Mouse (Mus musculus): ENCODE data around the gene Add3. TPM values are rescaled to one million over a fixed set of nuclear protein-coding genes. Genes with fewer than 3 reads are reported as not detected.

Gene Add3
- total RNA-seq, 2 experiments from 2014 or later: 50.2 to 53.3 TPM

DNA sequence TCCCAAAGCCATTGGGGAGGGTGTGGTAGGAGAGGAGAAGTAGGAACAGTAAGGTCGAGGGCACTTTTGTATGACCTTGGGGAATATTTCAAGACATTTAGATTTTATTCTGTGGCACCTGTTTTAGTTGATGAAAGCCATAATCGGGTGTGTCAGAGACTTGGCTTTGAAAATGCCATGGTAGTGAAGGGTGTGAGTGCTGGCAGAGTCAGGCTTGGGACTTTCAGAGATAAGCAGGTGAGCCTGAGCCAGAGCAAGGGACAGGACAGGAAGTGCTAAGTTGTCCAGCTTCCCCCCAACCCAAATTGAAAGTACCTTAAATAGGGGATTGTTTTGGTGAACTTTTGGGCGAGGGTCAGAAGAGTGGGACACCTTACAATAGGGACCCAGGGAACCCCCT, 16.1 kb downstream of the Add3 start:
- intact Hi-C loops (cut with DNase I): no loop called here
- no peak for DNase-seq (ENCODE audit: low spot score)

DNA sequence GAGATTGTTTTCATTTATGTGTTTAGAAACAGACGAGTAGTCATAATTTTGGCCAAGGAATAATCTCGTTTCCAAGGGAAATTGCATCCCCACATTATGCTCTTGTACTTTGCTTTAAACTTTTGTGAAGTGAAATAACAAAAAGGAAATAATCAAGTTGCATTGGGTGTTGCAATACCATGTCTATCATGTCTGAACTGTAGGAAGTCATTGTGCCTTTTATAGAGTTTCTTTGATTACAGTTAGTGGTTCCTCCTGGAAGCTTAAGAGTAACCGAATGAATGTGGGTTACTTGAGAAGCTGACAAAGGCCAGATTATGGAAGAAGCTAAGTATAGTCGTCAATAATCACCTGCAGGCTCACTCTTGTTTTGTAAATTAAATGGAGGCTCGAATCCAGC, 16.9 kb downstream of the Add3 start:
- intact Hi-C loops (cut with DNase I): no loop called here
- DNase-seq (ENCODE audit: low spot score): no peak

DNA sequence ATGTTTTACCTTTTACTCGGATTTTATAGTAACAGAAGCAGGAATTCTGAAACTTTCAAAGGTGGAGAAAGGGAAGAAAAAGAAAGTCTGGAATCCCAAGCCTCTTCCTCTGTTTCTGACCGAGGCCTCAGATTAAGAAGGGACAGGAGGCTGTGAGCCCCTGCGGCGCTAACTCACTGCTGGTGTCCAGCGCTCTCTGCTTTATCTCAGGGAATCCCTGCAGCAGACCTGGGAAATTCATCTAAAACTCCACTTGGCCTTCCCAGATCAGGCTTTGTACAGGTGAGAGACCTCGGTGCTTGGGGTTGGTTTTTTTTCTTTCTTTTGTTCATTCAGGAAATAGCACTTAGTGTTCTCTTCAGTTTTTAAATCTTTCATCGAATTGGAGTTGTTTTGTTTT, 19.1 kb downstream of the Add3 start:
- intact Hi-C loops (cut with DNase I): no loop called here
- DNase-seq (ENCODE audit: low spot score): no peak

DNA sequence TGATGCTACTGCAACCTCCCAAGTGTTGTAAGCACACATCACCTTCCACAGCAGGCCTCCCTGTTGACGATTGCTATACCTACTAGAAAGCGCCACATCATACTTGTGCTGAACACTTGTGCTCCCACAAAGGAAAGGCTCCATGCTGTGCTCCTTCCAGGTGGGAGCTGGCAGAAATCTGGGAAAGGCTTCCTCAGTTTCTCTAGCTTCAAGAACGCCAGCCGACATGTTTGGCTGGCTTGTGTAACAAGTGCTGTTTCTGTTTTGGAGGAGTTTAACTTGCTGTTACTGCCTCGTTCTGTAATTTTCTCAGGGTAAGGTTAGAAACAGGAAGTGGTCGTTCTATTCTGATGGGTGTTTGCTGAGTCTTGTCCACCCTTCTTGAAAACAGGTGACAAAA, 22.7 kb downstream of the Add3 start:
- DNase-seq (ENCODE audit: low spot score): no peak
- intact Hi-C loops (cut with DNase I): no loop called here

DNA sequence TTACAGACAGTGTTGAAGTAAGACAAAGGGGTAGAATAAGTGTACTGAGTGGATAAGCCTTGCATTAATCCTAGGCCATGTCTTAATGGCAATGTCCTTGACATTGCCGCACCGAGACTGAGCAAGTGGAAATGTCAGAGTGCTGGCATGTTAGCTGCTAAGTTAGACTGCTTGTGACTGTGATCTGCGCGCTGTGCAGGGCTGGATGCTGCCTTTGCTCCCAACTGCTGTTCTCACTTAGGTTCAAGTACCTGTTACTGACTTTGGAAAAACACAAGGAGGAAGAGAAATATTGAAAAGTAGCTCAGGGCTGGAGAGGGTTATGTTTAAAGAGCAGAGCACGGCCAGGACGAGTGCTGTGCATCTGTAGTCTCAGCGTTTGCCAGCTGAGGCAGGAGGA, 24.4 kb downstream of the Add3 start:
- intact Hi-C loops (cut with DNase I): no loop called here
- DNase-seq (ENCODE audit: low spot score): no peak

DNA sequence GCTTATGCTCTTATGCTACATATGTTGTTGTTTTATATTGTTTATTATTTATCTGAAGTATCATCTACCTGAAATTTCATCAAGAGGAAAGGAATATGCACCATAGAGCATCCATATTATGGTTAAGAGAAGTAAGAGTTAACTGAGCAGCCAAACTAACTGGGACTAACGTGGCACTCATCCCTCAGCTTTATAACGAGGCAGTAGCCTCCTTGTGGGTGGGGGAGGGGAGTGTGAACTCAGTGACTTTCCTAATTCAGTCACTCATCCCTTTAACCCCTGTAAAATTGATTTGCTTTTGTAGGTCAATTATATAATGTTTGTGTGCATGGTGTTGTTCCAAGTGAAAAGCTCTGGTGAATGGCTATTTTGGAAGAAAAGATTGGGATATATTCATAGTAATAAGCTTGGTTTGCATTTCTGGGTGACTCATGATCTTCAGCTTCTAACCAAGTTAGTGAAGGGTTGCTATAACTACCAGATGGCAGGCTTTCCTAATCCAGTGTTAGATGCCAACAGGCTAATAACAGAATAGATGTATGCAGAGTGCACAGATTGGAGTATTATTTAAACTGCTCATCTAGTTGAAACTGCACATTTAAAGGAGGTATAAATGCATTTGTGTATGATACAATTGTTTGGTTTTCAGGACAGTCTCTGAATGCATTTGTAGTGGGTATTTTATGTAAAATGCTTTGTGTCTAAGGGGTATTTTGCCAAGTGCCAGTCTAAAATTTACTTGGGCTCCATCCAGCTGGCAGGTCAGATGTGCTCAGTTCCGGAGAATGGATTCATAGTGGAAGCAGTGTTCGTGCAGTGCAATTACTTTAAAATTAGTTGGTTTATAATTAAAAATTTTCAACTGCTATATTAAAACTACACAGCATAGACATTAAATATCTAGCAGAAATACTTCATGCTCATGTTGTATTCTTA, 25.3 kb downstream of the Add3 start:
- DNase-seq (ENCODE audit: low spot score): no peak
- intact Hi-C loops (cut with DNase I): no loop called here

DNA sequence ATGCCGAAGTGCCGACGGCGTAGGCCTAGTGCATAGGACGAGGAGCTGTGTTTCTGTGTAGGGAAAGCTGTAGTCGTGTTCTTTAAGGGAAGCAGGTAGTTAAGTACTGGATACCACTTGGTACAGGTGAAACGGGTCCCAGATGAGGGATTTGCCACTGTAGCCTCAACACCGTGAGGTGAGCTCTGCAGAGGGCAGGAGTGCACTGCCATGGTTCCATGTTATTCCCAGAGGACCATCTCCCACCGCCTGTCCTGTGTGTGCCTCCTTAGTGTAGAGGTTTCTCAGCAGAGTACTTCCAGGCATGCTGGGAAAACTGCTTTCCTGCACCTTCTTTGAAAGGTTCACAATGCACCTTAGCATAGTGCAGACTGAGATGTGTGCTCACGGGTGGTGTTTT, 26.1 kb downstream of the Add3 start:
- DNase-seq (ENCODE audit: low spot score): no peak
- intact Hi-C loops (cut with DNase I): no loop called here

DNA sequence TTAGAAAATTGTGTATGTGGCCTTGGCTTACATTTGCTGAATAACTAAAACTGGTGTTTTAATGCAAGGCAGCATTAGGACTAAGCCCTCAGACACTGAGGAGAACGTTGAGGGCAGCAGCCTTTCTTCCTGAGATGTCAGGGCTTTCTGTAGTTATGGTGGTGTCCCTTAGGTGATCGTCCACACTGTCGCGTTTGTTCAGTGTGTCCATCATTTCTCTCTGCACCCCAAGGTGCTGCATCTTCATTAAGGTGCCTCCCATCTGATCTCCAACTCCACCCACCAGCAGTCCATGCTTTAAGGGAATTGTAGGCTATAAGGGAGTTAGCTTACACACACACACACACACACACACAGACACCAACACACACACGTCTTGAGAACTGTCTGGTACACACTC, 28.3 kb downstream of the Add3 start:
- no peak for DNase-seq (ENCODE audit: low spot score)
- intact Hi-C loops (cut with DNase I): no loop called here

DNA sequence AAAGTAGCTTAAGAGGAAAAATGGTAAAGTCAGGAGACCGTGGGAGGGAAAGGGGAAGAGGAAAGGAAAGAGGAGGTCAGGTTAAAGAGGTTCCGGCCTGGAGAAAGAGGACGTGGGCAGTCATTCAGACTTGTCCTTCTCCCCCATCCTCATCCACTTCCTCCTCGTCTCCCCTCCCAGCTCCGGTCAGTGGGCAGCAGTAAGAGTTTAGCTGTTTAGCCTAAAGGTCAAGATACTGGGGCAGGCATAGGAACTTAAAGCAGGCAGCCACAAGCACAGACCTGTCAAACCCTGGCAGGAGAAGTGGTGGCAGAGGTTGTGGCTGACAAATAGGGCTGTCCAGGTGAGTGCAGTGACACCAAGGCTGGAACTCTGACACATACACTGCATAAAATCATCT, 30.4 kb downstream of the Add3 start:
- intact Hi-C loops (cut with DNase I): no loop called here
- no peak for DNase-seq (ENCODE audit: low spot score)

DNA sequence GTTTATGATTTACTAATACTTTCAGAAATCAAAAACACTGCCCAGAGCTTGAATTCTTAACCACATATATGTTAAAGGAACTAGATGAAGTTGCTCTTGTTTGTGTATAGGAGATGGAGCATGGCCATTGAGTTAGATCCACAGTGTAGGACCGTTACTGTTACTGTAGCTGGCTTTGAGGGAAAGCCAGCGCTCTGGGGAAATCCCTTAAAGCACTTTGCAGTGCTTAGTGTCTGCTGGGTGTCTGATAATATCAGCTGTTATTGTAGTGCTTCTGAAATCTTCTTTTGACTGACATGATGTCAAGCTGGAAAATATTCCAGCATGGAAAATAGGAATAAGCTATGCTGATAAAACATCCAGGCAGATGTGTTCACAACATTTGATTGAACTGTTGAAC, 33.8 kb downstream of the Add3 start:
- no peak for DNase-seq (ENCODE audit: low spot score)
- intact Hi-C loops (cut with DNase I): no loop called here

DNA sequence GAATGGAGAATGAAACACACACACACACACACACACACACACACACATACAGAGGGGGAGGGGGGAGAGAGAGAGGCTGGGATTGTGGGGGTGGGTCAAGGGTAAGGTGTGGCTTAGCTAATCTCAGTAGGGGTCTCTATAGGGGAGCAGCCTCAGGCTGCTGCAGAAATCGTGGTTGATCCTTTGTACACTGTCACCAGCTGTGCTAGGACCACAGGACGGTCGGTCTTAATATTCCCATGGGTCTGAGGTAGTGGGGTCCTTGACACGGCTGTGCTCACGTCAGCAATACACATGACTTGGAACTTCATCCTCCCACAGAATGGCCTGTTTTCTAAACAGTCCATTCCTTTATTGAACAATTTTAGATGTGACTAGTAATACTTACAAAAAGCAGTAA, 35.3 kb downstream of the Add3 start:
- DNase-seq (ENCODE audit: low spot score): no peak
- intact Hi-C loops (cut with DNase I): no loop called here

DNA sequence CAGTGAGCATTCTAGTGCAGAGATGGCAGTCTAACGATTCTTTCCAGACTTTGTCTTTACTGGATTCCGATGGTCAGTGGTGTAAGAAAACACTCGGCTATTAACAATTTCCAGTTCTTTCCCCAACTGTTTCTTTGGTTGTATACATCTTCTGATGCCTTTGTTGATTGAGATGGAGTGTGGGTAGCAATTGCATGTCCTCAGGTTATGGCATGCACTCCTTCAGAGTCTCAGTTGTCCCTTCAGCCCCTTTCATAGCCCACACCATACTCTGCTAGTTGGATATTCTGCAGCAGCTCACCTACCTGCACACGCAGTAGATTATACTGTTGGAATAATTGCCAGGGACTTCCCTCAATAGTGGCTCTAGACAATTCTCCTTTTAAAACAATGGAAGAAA, 36.3 kb downstream of the Add3 start:
- intact Hi-C loops (cut with DNase I): no loop called here
- no peak for DNase-seq (ENCODE audit: low spot score)

DNA sequence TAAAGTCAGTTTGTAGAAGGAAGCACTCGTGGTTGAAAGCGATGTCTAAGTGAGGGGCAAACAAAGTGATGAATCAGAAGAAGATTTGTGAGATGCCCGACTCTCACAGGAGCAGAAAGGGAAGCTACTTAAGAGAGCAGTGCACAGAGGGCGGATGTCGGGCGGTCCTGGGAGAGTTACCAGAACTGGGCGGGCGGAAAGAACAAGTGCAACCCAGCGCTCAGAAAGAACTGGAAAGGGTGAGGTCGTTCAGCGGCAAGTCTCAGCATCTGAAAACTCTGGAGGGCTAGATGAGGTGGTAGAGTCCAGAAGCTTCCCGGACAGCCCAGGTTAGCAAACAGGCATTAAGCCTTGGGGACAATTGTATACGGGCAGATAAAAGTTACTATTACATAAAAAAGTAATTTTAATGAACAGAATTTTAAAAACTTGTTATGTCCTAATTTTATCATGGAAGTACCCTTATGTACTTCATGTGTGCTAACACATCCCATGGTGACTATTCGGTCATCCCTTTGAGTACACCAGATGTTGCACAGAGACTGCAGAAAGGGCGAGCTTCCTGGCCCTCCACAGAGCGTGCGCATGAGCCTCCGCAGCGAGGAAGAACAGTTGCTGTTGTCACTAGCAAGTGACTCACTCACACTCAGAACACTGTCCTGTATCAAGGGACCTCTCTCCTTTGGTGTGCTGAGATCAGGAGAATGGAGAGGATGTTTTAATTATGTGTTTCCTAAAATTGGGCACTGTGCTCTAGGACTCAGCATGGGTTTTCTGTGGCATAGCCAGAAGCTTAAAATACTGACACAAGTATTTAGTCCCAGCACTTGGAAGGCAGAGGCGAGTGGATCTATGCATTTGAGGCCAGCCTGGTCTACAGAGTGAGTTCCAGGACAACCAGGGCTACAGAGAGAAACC, 38.6 kb downstream of the Add3 start:
- no peak for DNase-seq (ENCODE audit: low spot score)

DNA sequence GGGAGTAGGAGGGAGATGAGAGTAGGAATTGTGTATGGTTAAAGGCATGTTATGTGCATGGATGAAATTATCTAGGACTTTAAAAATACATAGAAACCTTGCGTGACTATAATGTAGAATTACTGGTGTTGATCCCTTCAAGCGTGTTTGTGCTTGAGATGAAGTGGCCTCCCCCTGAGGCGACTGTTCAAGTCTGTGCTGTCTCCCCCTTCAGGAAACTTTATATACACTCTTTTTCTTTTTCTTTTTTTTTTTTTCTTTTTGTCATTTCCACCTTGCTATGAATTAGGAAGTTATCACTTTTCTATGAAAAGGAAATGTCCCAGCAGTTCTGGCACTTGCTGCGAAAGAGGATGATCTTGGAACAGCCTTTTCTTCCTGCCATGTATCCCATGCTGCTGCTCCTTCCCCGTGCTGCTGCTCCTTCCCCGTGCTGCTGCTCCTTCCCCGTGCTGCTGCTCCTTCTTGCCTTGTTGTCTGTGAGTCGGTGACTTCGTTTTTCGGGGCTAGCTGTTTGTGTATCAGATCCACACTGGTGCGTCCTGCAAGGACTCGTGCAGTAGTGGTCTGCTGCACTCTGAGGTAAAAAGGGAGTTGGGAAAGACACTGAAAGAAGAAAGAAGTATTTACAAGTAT, 40.0 kb downstream of the Add3 start:
- intact Hi-C loops (cut with DNase I): loop anchor here (5.0 kb wide), 2 partner anchors 37 to 38 kb away; partner anchors contain the start of gene Add3
- no peak for DNase-seq (ENCODE audit: low spot score)

More for the DNA sequence above, 38.6 kb downstream of the Add3 start:
- intact Hi-C loops (cut with DNase I): no loop called here

DNA sequence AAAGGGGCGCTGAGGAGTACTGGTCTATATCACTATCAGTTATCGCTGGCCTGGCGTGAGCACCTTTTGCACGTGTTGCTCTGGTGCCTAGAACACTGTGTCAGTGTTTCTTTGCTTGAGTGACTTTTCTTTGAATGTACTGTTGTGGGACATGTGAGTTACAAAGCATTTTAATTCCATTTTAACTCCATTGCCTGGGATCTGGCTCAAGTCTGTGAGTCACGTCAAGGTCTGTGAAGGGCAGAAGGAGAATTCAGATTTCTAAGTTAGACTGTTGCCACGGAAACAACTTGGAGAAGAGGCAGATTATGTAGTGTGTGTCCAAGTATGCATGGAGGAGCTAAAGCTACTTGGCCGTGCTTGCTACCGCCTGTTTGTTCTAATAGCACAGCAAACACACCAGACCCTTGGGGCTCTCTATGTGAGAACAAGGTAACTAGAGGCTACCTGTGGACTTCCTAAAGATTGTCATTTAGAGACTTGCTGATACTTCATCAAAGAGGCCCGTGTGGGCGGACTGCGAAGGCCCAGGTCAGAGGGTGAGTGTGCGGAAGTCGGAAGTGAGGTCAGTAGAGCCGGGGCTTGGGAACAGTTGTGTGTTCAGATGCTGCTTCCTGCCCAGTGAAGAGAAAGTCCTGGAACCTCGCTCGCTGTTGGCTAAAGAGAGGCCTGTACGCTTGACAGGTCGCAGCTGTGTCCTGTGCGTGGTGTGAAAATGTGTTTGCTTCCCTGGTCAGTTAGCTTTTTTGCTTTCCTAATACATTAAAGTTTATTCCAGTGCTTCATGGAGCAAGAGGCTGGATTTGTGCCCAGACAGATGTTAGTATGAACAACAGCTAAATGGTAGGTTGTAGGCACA, 41.0 kb downstream of the Add3 start:
- peak; percentile 80 for DNase-seq (ENCODE audit: low spot score)
- intact Hi-C loops (cut with DNase I): loop anchor here (5.0 kb wide), 2 partner anchors 36 to 39 kb away; partner anchors contain the start of gene Add3

DNA sequence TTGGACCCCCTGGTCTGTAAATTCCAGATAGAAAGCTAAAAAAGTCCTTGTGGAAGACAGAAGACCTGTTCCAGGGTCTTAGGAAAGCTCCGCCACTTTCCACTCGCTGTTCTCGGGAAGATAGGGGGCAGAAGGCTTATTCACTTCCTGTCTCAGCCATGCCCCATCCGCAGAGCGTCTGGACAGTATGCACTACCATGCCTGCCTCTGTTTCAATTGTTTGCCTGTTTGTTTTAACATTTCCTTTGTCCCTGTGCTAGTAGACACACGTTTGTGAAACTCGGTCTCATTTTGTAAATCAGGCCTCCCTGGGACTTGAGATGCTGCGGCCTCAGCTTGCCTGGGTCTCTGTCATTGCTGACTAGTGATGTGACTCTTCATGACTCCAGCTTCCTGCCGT, 43.4 kb downstream of the Add3 start:
- intact Hi-C loops (cut with DNase I): loop anchor here (5.0 kb wide), 2 partner anchors 34 to 41 kb away; partner anchors contain the start of gene Add3
- DNase-seq (ENCODE audit: low spot score): no peak

DNA sequence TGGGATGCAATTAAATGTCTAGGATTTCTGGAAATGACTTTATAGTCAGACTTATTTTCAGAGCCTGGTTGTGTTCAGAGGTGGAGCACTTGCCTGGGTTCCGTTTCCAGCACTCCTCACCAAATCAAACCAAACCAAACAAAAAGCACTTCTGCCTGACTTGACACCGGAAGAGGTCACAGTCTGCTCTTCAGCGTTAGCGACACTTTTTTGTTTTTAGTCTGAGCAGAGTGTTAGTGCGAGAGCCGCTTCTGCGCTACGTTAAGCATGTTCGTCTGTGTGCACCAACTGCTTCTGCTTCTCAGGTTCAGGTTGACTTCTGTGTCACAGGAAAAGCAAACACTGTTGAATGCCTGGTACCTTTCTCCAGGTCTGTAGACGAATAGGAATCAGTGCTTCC, 44.0 kb downstream of the Add3 start:
- DNase-seq (ENCODE audit: low spot score): no peak
- intact Hi-C loops (cut with DNase I): loop anchor here (5.0 kb wide), 2 partner anchors 33 to 42 kb away; partner anchors contain the start of gene Add3

DNA sequence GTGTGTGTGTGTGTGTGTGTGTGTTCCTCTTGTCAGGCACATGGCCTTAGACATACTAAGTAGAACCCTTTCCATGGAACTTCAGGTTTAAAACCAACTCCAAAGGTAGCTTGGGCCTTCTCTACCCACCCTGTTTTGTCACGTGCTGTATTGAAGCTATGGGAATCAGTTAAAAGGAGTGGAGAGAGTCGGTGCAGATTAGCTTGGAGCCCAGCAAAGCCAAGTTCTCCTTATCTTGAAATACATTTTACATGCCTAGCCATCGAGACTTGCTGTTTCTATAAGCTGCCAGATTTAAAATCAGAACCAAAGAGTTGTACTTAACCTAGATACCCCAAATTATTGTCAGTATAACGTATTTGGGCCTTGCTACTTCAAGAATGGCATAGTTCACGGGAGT, 44.7 kb downstream of the Add3 start:
- no peak for DNase-seq (ENCODE audit: low spot score)
- intact Hi-C loops (cut with DNase I): loop anchor here (5.0 kb wide), 2 partner anchors 32 to 43 kb away; partner anchors contain the start of gene Add3

DNA sequence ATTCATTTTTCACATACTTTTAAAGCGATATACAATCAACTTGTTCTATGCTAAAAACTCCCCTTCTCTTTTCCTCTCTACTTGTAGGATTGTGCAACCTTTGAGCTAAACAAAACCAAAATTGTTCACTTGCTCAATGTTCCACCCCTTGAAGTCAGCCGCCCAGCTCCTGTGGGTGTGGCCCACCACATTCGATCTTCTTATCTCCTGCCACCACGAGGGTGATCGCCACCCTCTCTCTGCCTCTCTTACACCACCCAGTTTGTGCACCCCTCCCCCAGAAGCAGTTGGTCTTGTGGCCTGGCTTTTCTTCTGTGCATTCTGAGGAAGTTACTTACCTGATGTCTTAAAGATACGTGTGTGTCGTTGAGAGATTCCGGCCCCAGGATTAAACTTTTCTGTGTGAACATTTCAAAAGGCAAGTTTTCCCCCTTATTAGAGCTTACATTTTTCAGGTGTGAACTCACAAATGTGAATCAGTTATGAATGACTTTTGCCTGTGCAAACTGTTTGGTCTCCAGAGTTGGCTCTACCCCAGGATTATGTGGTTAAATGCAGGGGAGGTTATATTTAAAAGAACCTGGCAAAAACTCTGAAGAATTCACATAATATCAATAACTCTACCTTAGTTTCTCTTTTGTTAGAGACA, 45.4 kb downstream of the Add3 start:
- intact Hi-C loops (cut with DNase I): no loop called here
- no peak for DNase-seq (ENCODE audit: low spot score)

Data from heart, postnatal 25 days (tissue).